Mouse (Mus musculus) left cerebral cortex, adult 11 months (tissue): ENCODE data around the gene C530008M17Rik.

Source experiments
- DNase-seq: peaks from one replicate; pipeline ENCODE4 v3.0.0; 2022; ENCODE audit warnings: low spot score

The C530008M17Rik gene

DNA sequence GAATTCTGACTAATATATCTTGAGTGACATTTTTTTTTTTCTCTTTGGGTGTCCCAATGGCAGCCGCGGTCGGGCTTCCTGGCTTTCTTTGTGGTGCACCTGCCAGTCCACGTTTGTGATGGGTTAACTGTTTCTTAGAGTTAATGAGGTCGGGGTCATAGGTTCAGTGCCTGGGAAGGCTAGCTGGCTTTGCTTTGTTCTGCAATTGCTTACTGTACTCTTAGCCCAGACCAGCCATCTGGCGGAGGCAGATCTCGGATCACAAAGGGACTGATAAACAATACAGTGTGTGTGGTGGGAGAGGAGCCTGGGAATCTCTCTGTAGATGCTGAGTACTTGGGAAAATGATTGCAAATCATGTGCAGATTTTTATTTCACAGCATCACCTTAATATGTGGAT is 9.1 kb downstream of the C530008M17Rik start:
- DNase-seq: no peak

DNA sequence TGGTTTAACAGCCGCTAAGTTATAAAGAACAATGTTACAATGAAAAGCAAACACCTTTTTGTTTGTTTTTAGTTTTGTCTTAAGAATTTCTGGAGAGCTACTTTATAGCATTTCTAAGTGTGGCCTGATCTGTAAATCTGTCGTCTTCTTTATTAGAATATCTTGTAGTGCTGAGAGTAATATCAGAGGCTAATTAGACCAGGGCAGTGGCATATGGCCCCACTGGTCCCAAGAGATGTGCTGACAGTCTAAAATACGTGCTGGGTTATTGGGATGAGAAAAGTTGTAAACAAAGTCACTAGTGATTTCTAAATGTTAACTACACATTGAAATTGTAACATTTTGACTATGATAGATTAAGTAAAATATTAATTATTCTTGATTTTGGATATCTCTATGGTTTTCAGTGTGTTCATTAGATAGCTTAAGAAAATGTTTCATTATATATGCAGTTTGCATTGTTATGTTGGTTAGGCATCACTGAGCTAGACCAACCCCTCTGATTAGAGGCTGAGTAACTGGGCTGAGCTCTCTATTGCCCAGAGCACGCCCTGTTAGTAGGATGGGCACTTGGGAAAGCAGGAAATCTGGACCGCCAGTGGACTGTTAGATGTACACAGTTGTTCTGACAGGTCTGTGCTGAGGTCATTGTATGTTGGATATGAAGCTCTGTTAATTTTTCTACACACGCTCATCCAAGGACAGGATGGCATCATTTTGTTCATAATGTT is 9.9 kb downstream of the C530008M17Rik start:
- no peak for DNase-seq

DNA sequence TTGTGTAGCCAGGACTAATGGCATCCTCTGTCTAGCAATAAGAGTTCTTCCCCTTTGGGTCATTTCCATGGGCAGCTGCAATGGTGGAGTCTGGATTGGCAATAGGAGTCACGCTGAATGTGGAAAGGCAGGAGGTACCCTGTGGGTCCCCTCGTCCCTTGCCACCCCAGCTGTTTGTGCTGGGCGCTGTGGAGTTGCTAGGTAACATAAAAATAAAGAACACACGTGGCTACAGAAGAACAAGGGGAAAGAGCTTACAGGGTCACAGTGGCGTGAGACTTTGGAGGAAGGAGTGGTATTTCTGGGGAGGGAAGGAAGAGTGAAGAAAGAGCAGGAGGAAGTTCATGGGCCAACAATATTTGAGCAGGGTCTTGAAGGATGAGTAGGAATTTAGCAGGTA is 11.8 kb downstream of the C530008M17Rik start:
- no peak for DNase-seq

- no peak for DNase-seq
These were observed 12.2 kb downstream of the C530008M17Rik start for GRCm38 (mm10) chr5:76668547-76668946.

GRCm38 (mm10) chr5:76670183-76670582 is 13.9 kb downstream of the C530008M17Rik start:
- DNase-seq: no peak

DNA sequence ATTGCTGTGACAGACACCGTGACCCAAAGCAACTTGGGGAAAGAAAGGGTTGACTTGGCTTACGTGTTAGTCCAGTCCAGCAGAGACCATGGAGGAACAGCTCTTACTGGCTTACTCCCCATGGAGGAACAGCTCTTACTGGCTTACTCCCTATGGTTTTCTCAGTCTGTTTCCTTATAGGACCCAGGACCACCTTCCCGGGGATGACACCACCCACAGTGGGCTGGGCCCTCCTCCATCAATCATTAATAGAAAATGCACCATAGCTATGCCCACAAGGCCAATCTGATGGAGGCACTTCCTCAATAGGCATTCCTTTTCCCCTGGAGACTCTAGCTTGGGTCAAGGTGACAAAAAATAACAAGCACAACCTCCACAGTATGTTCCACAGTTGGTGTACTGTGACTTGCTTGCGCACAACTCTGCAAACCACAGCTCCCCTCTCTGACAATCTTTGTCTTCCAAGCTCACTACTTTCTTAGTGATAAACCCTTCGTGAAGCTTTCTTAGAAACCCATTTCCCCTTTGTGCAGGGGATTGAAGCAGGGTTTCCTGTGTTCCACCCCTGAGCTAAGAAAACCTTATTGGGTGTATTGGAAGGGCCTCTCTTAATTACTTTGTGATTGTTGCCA is 17.8 kb downstream of the C530008M17Rik start:
- DNase-seq: no peak

DNA sequence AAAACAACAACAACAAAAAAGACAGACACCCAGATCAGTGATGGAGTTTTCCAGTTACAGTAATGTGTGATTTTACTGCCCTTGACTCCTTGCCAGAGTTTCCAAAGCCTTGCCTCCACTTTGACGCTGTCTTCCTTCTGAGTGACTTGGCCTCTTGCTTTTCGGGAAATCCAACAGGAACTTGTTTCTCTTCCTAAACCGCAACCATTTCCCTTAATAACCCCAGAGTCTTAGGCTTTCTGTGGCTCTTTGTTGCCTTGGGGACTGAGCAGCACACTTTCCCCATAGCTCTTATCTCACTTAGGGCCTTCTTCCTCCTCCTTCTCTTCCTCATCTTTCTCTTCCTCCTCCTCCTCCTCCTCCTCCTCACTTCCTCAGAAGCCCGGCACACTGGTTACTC is 19.1 kb downstream of the C530008M17Rik start:
- no peak for DNase-seq

GRCm38 (mm10) chr5:76680959-76681358 is 24.6 kb downstream of the C530008M17Rik start:
- DNase-seq: no peak

GRCm38 (mm10) chr5:76681895-76682656 is 25.8 kb downstream of the C530008M17Rik start:
- DNase-seq: no peak

- DNase-seq: no peak
These were observed 27.1 kb downstream of the C530008M17Rik start for GRCm38 (mm10) chr5:76683455-76683854.

DNA sequence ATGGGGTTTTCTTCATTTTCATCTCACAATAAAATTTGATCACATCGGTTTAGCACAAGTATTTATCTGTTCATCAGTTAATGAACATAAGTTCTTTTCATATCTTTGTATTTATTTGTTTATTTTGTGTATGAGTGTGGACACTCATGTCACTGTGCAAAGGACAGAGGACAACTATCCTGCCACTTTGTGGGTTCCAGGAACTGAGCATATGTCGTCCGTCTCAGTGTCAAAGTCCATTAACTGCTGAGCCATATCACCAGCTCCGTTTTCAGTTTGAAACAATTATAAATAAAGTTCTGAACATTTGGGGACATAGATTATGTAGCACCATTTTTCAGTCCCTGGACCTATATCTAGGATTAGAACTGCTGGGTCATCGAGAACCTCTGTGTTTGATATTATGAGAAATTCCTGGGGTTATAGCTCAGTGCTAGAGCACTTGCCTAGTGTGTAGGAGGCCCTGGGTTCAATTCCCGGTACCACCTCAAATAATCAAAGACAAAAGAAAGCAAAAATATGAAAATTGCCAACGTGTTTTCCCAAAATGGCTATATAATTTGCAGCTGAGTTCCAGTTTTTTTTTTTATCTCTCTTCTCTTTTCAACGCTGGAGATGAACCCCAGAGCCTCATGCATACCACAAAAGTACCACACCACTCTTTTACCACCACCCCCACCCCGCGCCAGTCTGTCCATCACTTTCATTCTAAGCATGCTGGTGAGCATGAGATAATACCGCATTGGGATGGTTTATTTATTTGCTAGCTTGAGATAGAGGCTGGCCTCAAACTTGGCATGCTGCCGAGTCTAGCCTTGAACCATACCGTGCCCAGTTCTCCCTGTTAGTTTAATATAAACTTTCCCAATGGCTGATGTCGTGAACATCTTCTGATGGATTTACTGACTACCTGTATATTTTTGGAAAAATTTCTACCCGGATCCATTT is 28.6 kb downstream of the C530008M17Rik start:
- DNase-seq: no peak

- no peak for DNase-seq
These were observed 31.8 kb downstream of the C530008M17Rik start for GRCm38 (mm10) chr5:76687961-76688600.

- DNase-seq: no peak
These were observed 32.3 kb downstream of the C530008M17Rik start for GRCm38 (mm10) chr5:76688643-76689042.

DNA sequence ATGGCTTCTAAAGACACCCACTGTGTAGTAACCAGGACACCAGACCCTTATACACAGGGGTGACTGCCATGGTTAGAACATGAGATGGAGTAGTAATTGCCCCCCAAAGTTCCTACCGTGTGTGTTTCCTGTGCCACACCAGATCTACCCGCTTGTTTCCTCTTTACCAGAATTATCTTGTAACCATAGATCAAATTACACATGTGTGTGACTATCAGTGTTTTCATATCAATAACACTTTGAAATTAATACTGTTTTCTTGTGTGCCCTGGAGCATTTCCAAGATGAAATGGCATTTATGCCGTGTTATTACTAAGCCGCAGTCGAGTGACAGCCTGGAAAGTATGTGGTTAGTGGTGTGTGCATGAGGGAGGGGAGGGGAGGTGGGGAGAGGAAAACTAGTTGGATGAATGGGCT is 33.9 kb downstream of the C530008M17Rik start:
- DNase-seq: no peak

- DNase-seq: no peak
These were observed 34.9 kb downstream of the C530008M17Rik start for GRCm38 (mm10) chr5:76691251-76691650.

DNA sequence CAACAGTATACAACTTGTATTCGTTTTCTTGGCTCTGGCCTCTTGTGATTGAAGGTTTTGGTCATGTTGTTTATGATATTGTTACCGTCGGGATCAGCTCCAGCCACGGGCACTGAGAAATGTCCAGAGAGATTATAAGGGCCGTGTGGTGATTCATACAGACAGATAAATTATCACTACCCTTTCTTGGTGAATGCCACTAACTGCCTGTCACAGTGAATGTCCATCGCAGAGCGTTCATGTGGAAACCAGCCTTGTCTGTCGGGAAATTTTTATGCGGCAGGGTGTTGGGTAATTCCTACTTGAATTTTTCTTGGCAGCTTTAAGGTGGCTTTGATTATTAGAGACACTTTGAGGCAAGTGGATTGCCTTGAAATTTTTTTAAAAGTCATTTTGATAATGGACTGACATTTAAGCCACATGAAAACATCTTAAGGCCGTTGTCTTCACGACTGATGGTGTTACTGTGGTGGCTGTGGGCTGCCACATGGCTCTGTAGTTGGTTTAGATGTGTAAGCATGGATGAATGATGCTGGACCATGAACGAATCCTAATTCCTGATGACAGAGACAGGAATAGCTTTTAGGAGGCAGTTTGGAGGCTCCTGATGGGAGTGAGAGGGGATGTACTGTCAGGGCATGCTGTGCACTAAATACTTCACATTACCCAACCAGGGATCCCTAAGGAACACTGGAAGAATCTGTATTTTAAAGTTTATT is 35.6 kb downstream of the C530008M17Rik start:
- no peak for DNase-seq

DNA sequence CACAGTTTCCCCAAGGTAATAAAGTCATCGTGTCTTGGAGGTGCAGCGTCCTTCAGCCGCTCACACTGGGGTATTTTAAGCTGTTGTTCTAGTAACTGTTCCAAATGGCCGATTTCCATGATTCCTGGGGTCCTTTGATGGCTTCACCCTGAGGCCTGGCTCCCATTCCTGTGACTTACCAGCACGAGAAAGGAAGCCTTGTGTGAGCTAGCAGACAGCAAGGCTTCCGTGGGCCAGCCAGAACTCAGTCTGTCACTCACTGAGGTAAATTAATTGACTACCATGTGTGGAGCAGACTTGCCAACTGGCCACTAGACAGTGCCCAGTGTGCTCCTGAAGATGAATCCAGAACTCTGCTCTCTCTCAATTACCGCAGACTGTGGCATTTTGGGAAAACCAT is 41.2 kb downstream of the C530008M17Rik start:
- DNase-seq: no peak

GRCm38 (mm10) chr5:76698187-76698586 is 41.9 kb downstream of the C530008M17Rik start:
- no peak for DNase-seq

GRCm38 (mm10) chr5:76701127-76701853 is 45.0 kb downstream of the C530008M17Rik start:
- DNase-seq: no peak

DNA sequence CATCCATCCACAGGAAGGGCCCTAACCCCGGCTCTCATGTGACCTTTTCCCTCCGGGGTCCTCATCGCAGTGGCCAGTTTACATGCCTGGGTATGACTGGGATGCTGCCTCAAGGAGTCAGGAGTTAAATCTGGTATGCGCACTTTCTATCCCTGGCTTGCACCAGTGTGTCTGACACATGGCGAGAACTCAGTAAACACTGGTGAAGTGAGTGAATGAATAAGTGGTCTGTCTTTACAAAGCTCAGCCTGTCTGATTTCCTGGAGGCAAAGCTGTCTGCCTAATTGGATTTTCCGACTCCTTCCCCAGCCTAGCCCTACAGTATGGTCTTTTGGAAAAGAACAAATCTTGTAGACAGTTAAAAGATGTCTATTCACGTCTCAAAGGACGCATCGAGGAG is 45.8 kb downstream of the C530008M17Rik start:
- DNase-seq: no peak
